Mouse (Mus musculus): ENCODE measurements around the gene U90926. TPM values are rescaled to one million over a fixed set of nuclear protein-coding genes. Genes with fewer than 3 reads are reported as not detected.

U90926 gene
- polyA plus RNA-seq, 1 experiment from 2014 or later: not detected

DNA sequence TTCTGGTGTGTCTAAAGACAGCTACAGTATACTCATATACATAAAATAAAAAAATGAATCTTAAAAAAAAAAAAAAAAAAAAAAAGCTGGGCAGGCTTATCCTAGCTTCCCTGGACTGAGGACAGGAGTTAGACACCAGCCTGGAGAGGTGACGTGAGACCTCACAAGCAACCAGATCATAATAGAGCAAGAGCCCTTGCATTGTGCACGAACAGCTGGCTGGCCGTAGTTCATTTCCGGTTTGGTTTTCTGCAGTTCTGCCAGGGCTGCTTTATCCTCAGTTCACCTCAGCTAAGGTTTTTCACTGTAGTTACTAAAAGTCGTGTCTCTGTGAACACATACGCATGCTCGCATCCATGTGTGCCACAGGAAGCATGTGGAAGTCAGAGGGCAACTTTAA, 12.6 kb upstream of the U90926 start:
- Histone ChIP-seq H3K27ac (ENCODE audit: low read depth, low read length) (no peak overlapping the region), H3K4me2 (ENCODE audit: low read length) (no peak overlapping the region), H3K4me1 (ENCODE audit: control insufficient read depth, insufficient read depth, low read length) (no peaks in the 10 kb centered on the region), H3K9me3 (replicated peaks; ENCODE audit: control insufficient read depth, low read length) (no peaks in the 10 kb centered on the region), H3K4me3 (ENCODE audit: low read depth, low read length) (no peak overlapping the region), H3K36me3 (ENCODE audit: control insufficient read depth, insufficient read depth, low read length) (no peaks in the 10 kb centered on the region), H3K9ac (ENCODE audit: low read length) (no peak overlapping the region), H3K27me3 (replicated peaks; ENCODE audit: control insufficient read depth, insufficient read depth, low read length) (no peaks in the 10 kb centered on the region)
- DNase-seq (ENCODE audit: low spot score): no peak
- 91% methylated on average over 7 of the region's 7 CpGs for WGBS
- no peak for ATAC-seq

DNA sequence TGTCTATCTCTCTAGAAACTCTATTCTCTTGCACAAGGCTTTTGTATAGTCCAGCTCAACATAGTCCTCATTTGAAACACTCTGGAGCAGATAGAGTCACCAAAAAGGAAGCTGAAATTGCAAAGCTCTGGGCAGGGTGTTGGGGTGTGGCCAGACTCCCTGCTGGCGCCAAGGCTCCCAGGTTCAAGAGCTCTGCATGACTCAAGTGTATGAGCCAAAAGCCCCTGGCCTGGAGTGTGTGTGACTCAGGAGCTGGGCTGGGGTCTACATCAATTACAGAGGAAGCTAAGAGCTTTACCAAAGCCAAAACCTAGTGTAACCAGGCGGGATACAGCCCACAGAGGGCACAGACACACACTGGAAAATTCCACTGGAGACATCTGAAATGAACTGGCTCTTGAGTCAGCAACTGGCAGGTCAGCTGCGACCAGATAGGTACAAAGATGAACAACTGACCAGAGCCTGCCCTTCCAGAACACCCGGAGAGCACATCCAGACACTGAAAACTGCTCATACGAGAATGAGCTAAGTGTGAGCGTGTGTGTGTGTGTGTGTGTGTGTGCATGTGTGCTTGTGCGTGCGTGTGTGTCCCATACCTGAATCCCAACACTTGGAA, 5.2 kb upstream of the U90926 start:
- Histone ChIP-seq H3K4me2 (ENCODE audit: low read length) (no peak overlapping the region), H3K4me1 (ENCODE audit: control insufficient read depth, insufficient read depth, low read length) (peaks cover 3% of the 10 kb centered on the region; the same call in 1 of the 2 replicates), H3K36me3 (ENCODE audit: control insufficient read depth, insufficient read depth, low read length) (no peaks in the 10 kb centered on the region), H3K9ac (ENCODE audit: low read length) (no peak overlapping the region), H3K9me3 (replicated peaks; ENCODE audit: control insufficient read depth, low read length) (no peaks in the 10 kb centered on the region), H3K4me3 (ENCODE audit: low read depth, low read length) (no peak overlapping the region), H3K27ac (ENCODE audit: low read depth, low read length) (no peak overlapping the region), H3K27me3 (replicated peaks; ENCODE audit: control insufficient read depth, insufficient read depth, low read length) (no peaks in the 10 kb centered on the region)
- ATAC-seq: no peak
- 92% methylated on average over 8 of the region's 8 CpGs for WGBS
- no peak for DNase-seq (ENCODE audit: low spot score)

DNA sequence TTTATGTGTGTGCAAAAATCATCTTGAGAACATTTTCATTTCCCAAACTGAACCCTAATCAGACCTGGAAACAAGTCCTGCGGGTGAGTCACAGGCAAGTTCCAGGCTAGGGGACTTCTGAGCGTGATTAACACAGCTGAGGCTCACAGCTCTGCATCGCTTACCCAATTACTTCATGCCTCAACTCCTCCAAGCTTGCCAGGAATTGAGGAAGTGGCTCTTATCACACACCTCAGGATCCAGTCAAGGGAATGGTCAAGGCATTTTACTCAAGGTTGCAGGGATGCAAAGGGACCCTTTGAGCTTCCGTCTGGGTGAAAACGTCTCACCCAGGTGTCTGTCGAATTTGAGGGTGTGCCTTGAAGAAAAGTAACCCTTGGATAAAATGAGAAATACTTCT, 4.6 kb upstream of the U90926 start:
- H3K4me1 ChIP-seq (ENCODE audit: control insufficient read depth, insufficient read depth, low read length): peaks cover 3% of the 10 kb centered on the region; the same call in 1 of the 2 replicates
- no peak for DNase-seq (ENCODE audit: low spot score)
- no peak overlapping the region for H3K4me2 ChIP-seq (ENCODE audit: low read length)
- H3K27ac ChIP-seq (ENCODE audit: low read depth, low read length): no peak overlapping the region
- H3K36me3 ChIP-seq (ENCODE audit: control insufficient read depth, insufficient read depth, low read length): no peaks in the 10 kb centered on the region
- 61% methylated on average over 6 of the region's 6 CpGs for WGBS
- no peak overlapping the region for H3K9ac ChIP-seq (ENCODE audit: low read length)
- no peaks in the 10 kb centered on the region for H3K27me3 ChIP-seq (replicated peaks; ENCODE audit: control insufficient read depth, insufficient read depth, low read length)
- no peak for ATAC-seq
- no peak overlapping the region for H3K4me3 ChIP-seq (ENCODE audit: low read depth, low read length)
- H3K9me3 ChIP-seq (replicated peaks; ENCODE audit: control insufficient read depth, low read length): no peaks in the 10 kb centered on the region

DNA sequence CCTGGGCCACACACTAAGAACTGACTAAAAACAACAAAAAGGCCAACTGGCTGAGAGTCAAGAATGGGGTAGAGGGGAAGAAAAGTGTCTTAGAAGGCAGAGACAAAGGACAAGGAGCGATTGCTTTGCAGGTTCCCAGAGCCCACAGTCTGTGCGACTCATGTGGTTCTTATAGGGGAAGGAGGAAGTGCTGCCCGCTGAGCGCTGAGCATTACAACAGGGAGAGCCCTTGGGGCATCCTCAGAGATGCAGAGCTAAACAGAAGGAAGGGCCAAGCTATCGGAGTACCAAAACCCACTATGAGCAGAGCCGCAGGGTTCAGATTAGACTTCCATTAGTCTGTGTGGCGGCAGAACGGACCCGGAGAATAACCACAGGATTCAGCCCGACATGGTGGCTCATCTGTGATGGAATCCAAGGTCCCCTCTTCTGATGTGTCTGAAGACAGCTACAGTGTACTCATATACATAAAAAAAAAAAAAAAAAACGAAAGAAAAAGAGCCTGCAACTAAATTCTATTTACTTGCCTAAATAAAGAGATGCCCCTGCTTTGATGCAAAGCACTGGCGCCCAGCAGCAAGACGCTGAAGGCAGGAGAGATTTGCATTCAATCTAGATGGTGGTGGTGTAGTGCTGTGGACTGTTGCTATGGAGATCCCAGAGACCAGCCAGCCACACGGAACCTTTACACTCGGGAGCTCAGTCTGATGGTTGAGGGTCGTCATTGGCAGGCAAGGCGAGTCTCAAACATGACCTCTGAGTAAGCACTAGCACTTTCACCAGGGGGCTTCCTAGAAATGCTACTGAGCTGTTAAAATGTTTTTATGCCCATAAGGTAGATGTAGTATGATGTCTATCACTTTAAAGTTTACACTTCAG, 3.9 kb upstream of the U90926 start:
- Histone ChIP-seq H3K27me3 (replicated peaks; ENCODE audit: control insufficient read depth, insufficient read depth, low read length) (no peaks in the 10 kb centered on the region), H3K4me1 (ENCODE audit: control insufficient read depth, insufficient read depth, low read length) (peaks cover 3% of the 10 kb centered on the region; the same call in 1 of the 2 replicates), H3K4me2 (ENCODE audit: low read length) (peak overlapping the region; percentile 14; the same call in 1 of the 2 replicates), H3K9me3 (replicated peaks; ENCODE audit: control insufficient read depth, low read length) (no peaks in the 10 kb centered on the region), H3K9ac (ENCODE audit: low read length) (no peak overlapping the region), H3K36me3 (ENCODE audit: control insufficient read depth, insufficient read depth, low read length) (no peaks in the 10 kb centered on the region), H3K4me3 (ENCODE audit: low read depth, low read length) (no peak overlapping the region), H3K27ac (ENCODE audit: low read depth, low read length) (no peak overlapping the region)
- WGBS: 36% methylated on average over 17 of the region's 17 CpGs
- DNase-seq (ENCODE audit: low spot score): peak; percentile 39
- ATAC-seq: peak; percentile 78

DNA sequence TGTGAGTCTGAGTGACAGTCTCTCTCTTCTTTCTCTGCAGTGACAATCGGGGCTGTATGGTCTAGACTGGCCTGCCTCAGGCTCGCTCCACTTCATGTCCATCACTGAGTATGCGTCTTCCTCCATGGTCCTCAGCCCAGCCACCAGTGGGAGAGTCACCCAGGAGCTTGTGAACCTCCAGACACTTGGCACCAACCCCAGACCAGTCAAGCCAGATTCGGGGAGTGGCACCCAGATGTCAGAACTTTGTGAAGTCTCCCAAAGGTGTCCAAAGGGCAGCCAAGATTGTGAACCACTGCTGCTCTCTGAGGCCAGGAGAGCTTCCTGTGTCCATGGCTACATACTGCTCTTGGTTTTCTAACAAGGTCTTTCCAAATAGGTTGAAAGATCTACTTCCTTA, 3.0 kb downstream of the U90926 start:
- Histone ChIP-seq H3K4me2 (ENCODE audit: low read length) (no peak overlapping the region), H3K27ac (ENCODE audit: low read depth, low read length) (no peak overlapping the region), H3K36me3 (ENCODE audit: control insufficient read depth, insufficient read depth, low read length) (no peaks in the 10 kb centered on the region), H3K27me3 (replicated peaks; ENCODE audit: control insufficient read depth, insufficient read depth, low read length) (no peaks in the 10 kb centered on the region), H3K9ac (ENCODE audit: low read length) (no peak overlapping the region), H3K4me1 (ENCODE audit: control insufficient read depth, insufficient read depth, low read length) (no peaks in the 10 kb centered on the region), H3K9me3 (replicated peaks; ENCODE audit: control insufficient read depth, low read length) (no peaks in the 10 kb centered on the region), H3K4me3 (ENCODE audit: low read depth, low read length) (no peak overlapping the region)
- ATAC-seq (no peak), DNase-seq (ENCODE audit: low spot score) (no peak)
- 89% methylated on average over 4 of the region's 4 CpGs for WGBS

DNA sequence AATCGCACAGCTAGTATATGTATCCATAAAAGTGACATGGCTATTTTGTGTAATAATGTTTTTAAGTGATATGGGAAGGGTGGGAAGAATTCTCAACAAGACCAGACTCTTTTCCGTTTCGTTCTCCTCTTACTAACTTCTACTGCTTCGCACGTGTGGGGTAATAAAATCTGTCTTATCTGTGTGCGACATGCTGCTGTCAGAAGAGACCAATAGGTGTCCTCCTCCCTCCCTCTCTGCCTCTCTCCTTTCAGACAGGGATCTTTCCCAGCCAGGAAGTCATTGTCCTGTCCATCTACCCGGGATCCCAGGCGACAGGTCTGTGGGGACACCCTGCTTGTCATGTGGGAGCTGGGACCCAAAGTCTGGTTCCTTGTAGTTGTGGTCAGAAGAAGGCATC, 5.0 kb downstream of the U90926 start:
- Histone ChIP-seq H3K27me3 (replicated peaks; ENCODE audit: control insufficient read depth, insufficient read depth, low read length) (no peaks in the 10 kb centered on the region), H3K27ac (ENCODE audit: low read depth, low read length) (no peak overlapping the region), H3K4me3 (ENCODE audit: low read depth, low read length) (no peak overlapping the region), H3K9me3 (replicated peaks; ENCODE audit: control insufficient read depth, low read length) (no peaks in the 10 kb centered on the region), H3K4me1 (ENCODE audit: control insufficient read depth, insufficient read depth, low read length) (no peaks in the 10 kb centered on the region), H3K4me2 (ENCODE audit: low read length) (no peak overlapping the region), H3K36me3 (ENCODE audit: control insufficient read depth, insufficient read depth, low read length) (peaks cover 5% of the 10 kb centered on the region; the same call in 1 of the 2 replicates), H3K9ac (ENCODE audit: low read length) (no peak overlapping the region)
- no peak for DNase-seq (ENCODE audit: low spot score)
- ATAC-seq: no peak
- whole genome bisulfite sequencing: 77% methylated on average over 8 of the region's 8 CpGs

DNA sequence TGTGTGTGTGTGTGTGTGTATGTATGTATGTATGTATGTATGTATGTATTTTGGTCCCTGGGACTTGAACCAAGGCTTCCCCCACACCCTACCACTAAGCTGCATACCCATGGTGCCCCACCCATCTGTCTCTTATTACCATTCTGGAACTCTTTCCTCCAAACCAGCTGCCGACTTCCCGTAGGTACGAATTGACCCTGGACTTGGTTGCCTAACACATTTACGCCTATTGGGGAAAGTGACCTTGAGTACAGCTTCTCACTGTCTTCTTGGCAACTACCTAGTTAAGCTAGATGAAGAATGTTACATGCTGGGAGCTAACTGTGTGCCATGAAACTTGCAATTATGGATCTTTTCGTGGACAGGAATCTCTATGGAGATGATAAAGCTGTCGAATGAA, 9.1 kb downstream of the U90926 start:
- H3K4me1 ChIP-seq (ENCODE audit: control insufficient read depth, insufficient read depth, low read length): no peaks in the 10 kb centered on the region
- no peaks in the 10 kb centered on the region for H3K27me3 ChIP-seq (replicated peaks; ENCODE audit: control insufficient read depth, insufficient read depth, low read length)
- ATAC-seq: no peak
- peaks cover 39% of the 10 kb centered on the region for H3K36me3 ChIP-seq (ENCODE audit: control insufficient read depth, insufficient read depth, low read length)
- no peak overlapping the region for H3K4me2 ChIP-seq (ENCODE audit: low read length)
- H3K4me3 ChIP-seq (ENCODE audit: low read depth, low read length): no peak overlapping the region
- no peaks in the 10 kb centered on the region for H3K9me3 ChIP-seq (replicated peaks; ENCODE audit: control insufficient read depth, low read length)
- no peak overlapping the region for H3K27ac ChIP-seq (ENCODE audit: low read depth, low read length)
- H3K9ac ChIP-seq (ENCODE audit: low read length): no peak overlapping the region
- 96% methylated on average over 6 of the region's 6 CpGs for WGBS
- no peak for DNase-seq (ENCODE audit: low spot score)

DNA sequence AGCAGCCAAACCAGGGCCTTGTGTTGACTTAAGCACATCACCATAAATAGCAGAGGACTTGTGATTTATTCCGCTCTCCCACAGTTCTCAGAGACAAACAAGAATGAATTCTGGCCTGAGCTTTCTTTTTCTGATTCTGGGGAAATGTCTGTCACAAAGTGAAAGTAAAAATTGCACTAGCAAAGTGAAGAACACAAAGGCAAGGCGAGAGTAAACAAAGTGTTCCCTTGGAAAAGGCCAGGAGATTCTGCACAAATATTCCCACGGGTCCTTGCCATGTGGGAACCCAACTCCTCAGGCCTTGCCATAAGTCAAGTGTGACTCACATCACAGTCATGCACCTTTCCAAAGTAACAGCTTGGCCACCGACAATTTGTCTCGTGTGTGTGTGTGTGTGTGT, 9.5 kb downstream of the U90926 start:
- Histone ChIP-seq H3K27me3 (replicated peaks; ENCODE audit: control insufficient read depth, insufficient read depth, low read length) (no peaks in the 10 kb centered on the region), H3K4me2 (ENCODE audit: low read length) (no peak overlapping the region), H3K4me3 (ENCODE audit: low read depth, low read length) (no peak overlapping the region), H3K27ac (ENCODE audit: low read depth, low read length) (no peak overlapping the region), H3K36me3 (ENCODE audit: control insufficient read depth, insufficient read depth, low read length) (peaks cover 44% of the 10 kb centered on the region), H3K9me3 (replicated peaks; ENCODE audit: control insufficient read depth, low read length) (no peaks in the 10 kb centered on the region), H3K4me1 (ENCODE audit: control insufficient read depth, insufficient read depth, low read length) (no peaks in the 10 kb centered on the region), H3K9ac (ENCODE audit: low read length) (no peak overlapping the region)
- DNase-seq (ENCODE audit: low spot score) (no peak), ATAC-seq (no peak)
- WGBS: 90% methylated on average over 3 of the region's 5 CpGs

DNA sequence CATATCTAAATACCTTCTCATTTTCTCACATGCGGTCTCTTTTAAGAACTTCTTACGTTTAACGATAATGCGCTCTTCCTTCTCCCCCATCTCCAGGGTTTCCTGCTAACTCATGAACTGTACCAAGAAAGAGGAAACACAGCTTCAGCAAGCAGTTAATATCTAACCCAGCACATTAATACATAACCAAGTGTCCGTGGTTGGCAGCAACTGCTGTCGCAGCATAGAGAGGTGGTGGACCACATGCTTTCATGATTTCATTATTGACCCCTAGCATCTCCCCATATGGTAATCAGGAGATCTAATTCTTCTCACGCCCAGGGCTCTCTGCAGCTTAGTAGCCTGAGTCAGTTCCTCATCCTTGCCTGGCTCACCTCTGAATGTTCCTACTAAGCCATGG, 10.0 kb downstream of the U90926 start:
- Histone ChIP-seq H3K4me3 (ENCODE audit: low read depth, low read length) (no peak overlapping the region), H3K9ac (ENCODE audit: low read length) (no peak overlapping the region), H3K36me3 (ENCODE audit: control insufficient read depth, insufficient read depth, low read length) (peaks cover 49% of the 10 kb centered on the region), H3K4me1 (ENCODE audit: control insufficient read depth, insufficient read depth, low read length) (no peaks in the 10 kb centered on the region), H3K9me3 (replicated peaks; ENCODE audit: control insufficient read depth, low read length) (no peaks in the 10 kb centered on the region), H3K27ac (ENCODE audit: low read depth, low read length) (no peak overlapping the region), H3K27me3 (replicated peaks; ENCODE audit: control insufficient read depth, insufficient read depth, low read length) (no peaks in the 10 kb centered on the region), H3K4me2 (ENCODE audit: low read length) (no peak overlapping the region)
- DNase-seq (ENCODE audit: low spot score): no peak
- WGBS: 93% methylated on average over 7 of the region's 7 CpGs
- no peak for ATAC-seq
